Mouse (Mus musculus) liver, embryonic 13.5 days (tissue): ENCODE measurements around the gene Cd93. TPM values are rescaled to one million over a fixed set of nuclear protein-coding genes. Genes with fewer than 3 reads are reported as not detected.
A peak's percentile ranks its signal among the peaks of the same experiment; 100 is the strongest.

Experiments used
- ATAC-seq: fragments of 200-750 bp; cut with Nextera tagmentation; 2 replicates; pipeline ENCODE4 v1.8.0; 2017; ENCODE audit warnings: low read depth, mild to moderate bottlenecking, moderate number of reproducible peaks, moderate library complexity
- DNase-seq: peaks from one replicate; pipeline ENCODE4 v3.0.0; 2022
- H3K27ac ChIP-seq: fragments of 300-500 bp; sonication (generic); 2 replicates; pipeline ENCODE4 v1.5.1; 2015; ENCODE audit warnings: moderate library complexity, mild to moderate bottlenecking, inconsistent platforms
- H3K27me3 ChIP-seq: fragments of 300-500 bp; sonication (generic); 2 replicates; pipeline ENCODE4 v1.6.1; 2015; ENCODE audit warnings: mild to moderate bottlenecking, inconsistent platforms
- H3K36me3 ChIP-seq: fragments of 300-500 bp; sonication (generic); 2 replicates; pipeline ENCODE4 v1.6.1; 2015; ENCODE audit warnings: mild to moderate bottlenecking, inconsistent platforms
- H3K4me1 ChIP-seq: fragments of 300-500 bp; sonication (generic); replicated peaks from 2 replicates; pipeline ENCODE4 v1.6.1; 2015; ENCODE audit warnings: inconsistent platforms
- H3K4me2 ChIP-seq: fragments of 300-500 bp; sonication (generic); 2 replicates; pipeline ENCODE4 v1.6.1; 2015; ENCODE audit warnings: inconsistent platforms, mild to moderate bottlenecking, moderate library complexity
- H3K4me3 ChIP-seq: fragments of 300-500 bp; sonication (generic); replicated peaks from 2 replicates; pipeline ENCODE4 v1.5.1; 2015; ENCODE audit warnings: mild to moderate bottlenecking, inconsistent platforms
- H3K9ac ChIP-seq: fragments of 300-500 bp; sonication (generic); 2 replicates; pipeline ENCODE4 v1.6.1; 2015; ENCODE audit warnings: mild to moderate bottlenecking, inconsistent platforms
- H3K9me3 ChIP-seq: fragments of 300-500 bp; sonication (generic); replicated peaks from 2 replicates; pipeline ENCODE4 v1.6.1; 2016; ENCODE audit warnings: inconsistent platforms
- WGBS: fragments of 180-500 bp; shearing (Covaris S2); methylation state at CpG from one replicate; pipeline ENCODE4 v1.1.7; 2015; ENCODE audit not compliant: insufficient replicate concordance; 5-methylcytosine and 5-hydroxymethylcytosine counted together
- polyA plus RNA-seq: library from polyadenylated mRNA; unstranded; fragments of >200 nt; fragmentation: Nextera tagmentation; extraction: Ambion mirVana; gene quantifications from 2 replicates; pipeline ENCODE4 v1.2.1, GENCODE M21; 2015

The Cd93 gene
- polyA plus RNA-seq, 1 experiment from 2014 or later, result 2.1 TPM

DNA sequence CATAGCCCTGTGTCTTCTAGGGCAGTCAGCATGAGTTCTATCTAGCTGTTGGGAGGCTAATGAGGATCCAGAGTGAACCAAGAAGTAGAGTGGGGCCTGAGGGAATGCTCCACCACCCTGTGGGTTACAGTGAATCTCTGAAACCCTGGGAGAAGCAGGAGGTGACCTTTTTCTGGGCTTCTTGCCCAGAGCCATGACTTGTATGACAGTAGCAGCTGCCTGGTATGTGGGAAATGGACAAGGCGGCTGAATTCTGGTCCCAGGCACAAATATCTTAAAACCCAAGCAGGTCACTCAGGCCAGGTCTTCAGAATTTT lies 45.6 kb downstream of the Cd93 start:
- DNase-seq (no peak), ATAC-seq (no peak)
- H3K9ac ChIP-seq, result no peak overlapping the region
- 72% methylated on average over 1 of the region's 1 CpGs for WGBS
- H3K27ac ChIP-seq, result no peak overlapping the region
- H3K36me3 ChIP-seq, result no peaks in the 10 kb centered on the region
- H3K4me3 ChIP-seq, result no peak overlapping the region
- H3K27me3 ChIP-seq, result peaks cover 36% of the 10 kb centered on the region
- 0 out of 2 replicates have a peak, but pooled peaks cover 3% of the 10 kb centered on the region for H3K4me1 ChIP-seq
- H3K4me2 ChIP-seq, result no peak overlapping the region
- H3K9me3 ChIP-seq, result no peaks in the 10 kb centered on the region

DNA sequence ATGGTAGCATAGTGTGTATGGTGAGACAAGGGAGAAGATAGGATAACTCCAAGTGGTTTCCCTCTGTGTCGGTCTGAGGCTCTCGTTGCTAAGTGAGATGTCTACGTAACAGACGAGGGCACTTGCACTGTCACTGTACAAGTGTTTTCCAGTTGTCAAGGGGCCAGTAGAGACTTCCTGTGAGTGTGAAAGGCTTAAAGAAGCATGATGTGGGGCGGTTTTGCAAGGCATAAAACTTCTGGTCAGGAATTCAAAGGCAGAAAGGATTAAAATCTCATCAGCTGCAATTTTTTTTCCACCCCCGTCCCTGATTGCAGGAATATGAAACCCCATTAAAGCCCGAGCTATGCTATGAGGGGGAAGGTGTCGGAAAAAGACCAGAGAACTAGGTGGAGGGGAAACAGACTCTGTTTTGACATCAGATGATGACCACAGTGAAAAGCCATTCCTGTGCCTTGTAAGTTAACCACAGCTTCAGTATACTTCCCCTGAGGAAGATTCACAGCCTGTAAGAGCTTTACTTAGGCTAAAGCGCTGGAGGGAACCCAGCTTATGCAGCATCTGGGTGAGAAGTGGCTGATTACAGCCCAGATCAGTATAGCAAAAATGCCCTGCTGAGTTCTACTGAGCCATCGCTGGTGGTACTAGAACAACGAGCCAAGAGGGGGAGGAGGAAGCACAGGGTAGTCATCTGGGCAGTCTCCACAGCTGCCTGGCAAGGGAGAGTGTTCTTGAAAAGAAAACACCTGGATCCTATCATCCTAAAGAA lies 46.2 kb downstream of the Cd93 start:
- Histone ChIP-seq H3K9me3 (no peaks in the 10 kb centered on the region), H3K4me3 (no peak overlapping the region), H3K9ac (no peak overlapping the region), H3K27ac (no peak overlapping the region), H3K36me3 (no peaks in the 10 kb centered on the region), H3K4me1 (0 out of 2 replicates have a peak, but pooled peaks cover 3% of the 10 kb centered on the region), H3K27me3 (peaks cover 36% of the 10 kb centered on the region), H3K4me2 (no peak overlapping the region)
- no peak for ATAC-seq
- DNase-seq, result no peak
- WGBS, result 20% methylated on average over 11 of the region's 11 CpGs

DNA sequence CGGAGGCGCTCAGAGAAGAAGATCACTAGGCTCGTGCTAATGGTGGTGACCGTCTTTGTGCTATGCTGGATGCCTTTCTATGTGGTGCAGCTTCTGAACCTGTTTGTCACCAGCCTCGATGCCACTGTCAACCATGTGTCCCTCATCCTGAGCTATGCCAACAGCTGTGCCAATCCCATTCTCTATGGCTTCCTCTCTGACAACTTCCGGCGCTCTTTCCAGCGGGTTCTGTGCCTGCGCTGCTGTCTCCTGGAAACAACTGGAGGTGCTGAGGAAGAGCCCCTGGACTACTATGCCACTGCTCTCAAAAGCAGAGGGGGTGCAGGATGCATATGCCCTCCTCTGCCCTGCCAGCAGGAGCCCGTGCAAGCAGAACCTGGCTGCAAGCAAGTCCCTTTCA lies 47.2 kb downstream of the Cd93 start:
- whole genome bisulfite sequencing, result 57% methylated on average over 10 of the region's 10 CpGs
- no peaks in the 10 kb centered on the region for H3K36me3 ChIP-seq
- peaks cover 36% of the 10 kb centered on the region for H3K27me3 ChIP-seq
- no peak overlapping the region for H3K27ac ChIP-seq
- no peak for ATAC-seq
- H3K4me1 ChIP-seq, result 0 out of 2 replicates have a peak, but pooled peaks cover 3% of the 10 kb centered on the region
- no peak for DNase-seq
- H3K9me3 ChIP-seq, result no peaks in the 10 kb centered on the region
- H3K9ac ChIP-seq, result no peak overlapping the region
- H3K4me3 ChIP-seq, result no peak overlapping the region
- no peak overlapping the region for H3K4me2 ChIP-seq

DNA sequence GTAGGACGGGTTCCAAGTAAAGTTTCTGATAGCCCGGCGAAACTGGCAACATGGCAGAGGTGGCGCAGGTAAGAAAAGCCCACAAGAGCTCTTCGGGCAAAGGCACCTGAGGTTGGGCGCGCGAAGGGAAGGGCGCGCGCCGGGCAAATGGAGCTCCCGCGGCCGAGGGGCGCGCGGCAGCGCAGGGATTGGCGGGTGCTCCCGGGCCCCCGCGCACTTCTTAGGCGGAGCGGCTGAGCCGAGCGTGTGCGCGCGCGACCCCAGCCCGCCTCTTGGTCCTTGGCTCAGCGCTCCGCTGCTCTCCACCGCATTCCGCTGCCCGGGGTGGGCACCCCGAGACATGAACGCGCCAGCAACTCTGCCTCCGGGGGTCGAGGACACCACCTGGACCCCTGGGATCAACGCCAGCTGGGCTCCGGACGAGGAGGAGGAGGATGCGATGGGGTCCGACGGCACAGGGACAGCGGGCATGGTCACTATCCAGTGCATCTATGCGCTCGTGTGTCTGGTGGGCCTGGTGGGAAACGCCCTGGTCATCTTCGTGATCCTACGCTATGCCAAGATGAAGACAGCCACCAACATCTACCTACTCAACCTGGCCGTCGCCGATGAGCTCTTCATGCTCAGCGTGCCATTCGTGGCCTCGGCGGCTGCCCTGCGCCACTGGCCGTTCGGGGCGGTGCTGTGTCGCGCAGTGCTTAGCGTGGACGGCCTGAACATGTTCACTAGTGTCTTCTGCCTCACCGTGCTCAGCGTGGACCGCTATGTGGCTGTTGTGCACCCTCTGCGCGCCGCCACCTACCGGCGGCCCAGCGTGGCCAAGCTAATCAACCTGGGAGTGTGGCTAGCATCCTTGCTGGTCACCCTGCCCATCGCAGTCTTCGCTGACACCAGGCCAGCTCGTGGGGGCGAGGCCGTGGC lies 48.0 kb downstream of the Cd93 start, which contains the start of gene Sstr4:
Gene Sstr4 (plus strand): TSS at position 214 of the 921 bp plus-strand sequence.
- ATAC-seq (no peak), DNase-seq (no peak)
- Histone ChIP-seq H3K4me1 (0 out of 2 replicates have a peak, but pooled peaks cover 3% of the 10 kb centered on the region), H3K27ac (no peak within 1 kb of the TSS), H3K9ac (no peak within 1 kb of the TSS), H3K4me2 (peak within 1 kb of the TSS; percentile 60), H3K9me3 (no peaks in the 10 kb centered on the region), H3K4me3 (peak within 1 kb of the TSS; percentile 41), H3K36me3 (no peaks in the 10 kb centered on the region), H3K27me3 (peaks cover 36% of the 10 kb centered on the region)
- WGBS, result 6% methylated on average over 83 of the region's 83 CpGs

DNA sequence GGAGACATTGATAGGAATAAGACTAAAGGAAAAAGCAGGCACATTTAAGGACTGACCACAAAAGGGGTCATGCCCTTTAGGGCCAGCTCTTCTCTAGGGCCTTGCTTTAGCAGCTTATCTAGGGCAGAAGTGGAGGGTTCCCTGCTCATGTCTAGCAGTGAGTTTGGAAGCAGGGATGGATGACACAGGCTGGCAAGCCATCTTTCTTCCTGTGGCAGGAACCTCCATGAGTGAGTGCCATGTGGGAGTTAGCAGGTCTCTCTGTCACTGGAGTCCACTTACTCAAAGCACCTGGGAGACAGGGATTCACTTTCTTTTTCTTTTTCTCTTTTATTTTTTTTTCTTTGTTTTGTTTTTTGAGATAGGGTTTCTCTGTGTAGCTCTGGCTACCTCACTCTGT lies 49.5 kb downstream of the Cd93 start:
- no peak overlapping the region for H3K9ac ChIP-seq
- no peak overlapping the region for H3K4me3 ChIP-seq
- no peak for DNase-seq
- H3K27me3 ChIP-seq, result peaks cover 36% of the 10 kb centered on the region
- no peak overlapping the region for H3K27ac ChIP-seq
- ATAC-seq, result no peak
- no peaks in the 10 kb centered on the region for H3K9me3 ChIP-seq
- 0 out of 2 replicates have a peak, but pooled peaks cover 3% of the 10 kb centered on the region for H3K4me1 ChIP-seq
- no peaks in the 10 kb centered on the region for H3K36me3 ChIP-seq
- H3K4me2 ChIP-seq, result no peak overlapping the region

DNA sequence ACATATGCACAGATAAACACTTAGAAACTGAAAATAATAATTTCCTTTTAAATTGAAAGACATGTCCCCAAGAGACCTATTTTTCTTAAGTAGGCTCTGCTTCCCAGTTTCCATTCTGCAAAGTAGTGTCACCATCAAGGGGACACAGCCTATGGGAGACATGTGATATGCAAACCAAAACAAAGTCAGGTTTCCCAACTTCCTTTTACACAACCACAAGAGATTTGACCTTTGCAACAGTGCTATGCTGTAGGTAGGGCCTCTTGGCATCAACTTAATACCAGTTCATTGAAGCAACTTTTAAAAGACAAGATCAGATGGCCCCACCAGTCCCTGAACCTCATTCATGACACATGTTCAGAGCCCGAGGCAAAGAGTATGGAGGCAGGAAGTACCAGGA lies 50.2 kb downstream of the Cd93 start:
- no peak overlapping the region for H3K9ac ChIP-seq
- H3K4me3 ChIP-seq, result no peak overlapping the region
- ATAC-seq, result no peak
- H3K4me2 ChIP-seq, result no peak overlapping the region
- peaks cover 34% of the 10 kb centered on the region for H3K27me3 ChIP-seq
- H3K36me3 ChIP-seq, result no peaks in the 10 kb centered on the region
- H3K4me1 ChIP-seq, result 0 out of 2 replicates have a peak, but pooled peaks cover 3% of the 10 kb centered on the region
- H3K27ac ChIP-seq, result no peak overlapping the region
- no peaks in the 10 kb centered on the region for H3K9me3 ChIP-seq
- DNase-seq, result no peak
- WGBS, result 8% methylated on average over 1 of the region's 1 CpGs

DNA sequence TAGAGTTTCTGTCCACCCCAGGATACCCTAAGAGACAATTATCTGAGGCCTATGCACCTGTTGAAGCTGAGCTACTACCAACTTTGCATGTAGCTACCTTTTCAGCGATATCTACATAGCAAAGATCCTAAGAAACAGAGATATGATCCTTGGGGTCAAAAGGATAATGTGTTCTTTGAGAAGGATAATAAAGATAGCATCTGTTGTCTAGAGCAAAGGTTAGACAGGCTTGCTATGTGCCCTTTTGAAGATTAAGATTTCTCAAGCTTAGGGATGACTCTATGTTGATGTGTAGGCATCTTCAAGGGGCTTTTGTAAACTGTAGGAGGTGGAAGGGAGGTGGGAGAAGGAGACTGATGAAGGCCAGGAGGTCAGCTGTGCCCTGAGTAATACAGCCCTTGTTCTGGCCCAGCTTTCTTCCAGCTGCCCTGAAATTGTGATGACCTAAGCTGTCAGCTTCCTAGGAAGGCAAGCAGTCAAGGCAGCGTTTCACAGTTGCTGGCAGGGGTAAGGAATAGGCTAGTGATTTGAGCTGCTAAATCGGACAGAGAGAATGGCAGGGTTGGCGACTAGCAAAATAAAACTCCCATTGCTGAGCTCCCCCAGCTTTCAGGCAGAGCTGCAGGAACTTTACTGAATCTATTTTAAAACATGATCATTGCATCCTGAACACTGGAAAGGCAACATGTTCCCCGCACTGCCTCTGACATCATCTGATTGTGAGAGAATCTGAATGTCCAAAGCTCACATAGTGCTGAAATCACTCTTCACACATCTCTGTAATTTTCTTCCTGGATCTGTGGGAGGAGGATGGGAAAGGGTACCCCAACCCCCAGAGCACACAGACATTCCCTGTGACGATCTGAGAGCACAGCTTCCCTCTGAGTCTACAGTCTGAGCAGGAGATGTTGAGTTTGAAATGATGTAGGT lies 55.4 kb downstream of the Cd93 start:
- H3K9ac ChIP-seq, result no peak overlapping the region
- no peak for DNase-seq
- H3K36me3 ChIP-seq, result no peaks in the 10 kb centered on the region
- no peaks in the 10 kb centered on the region for H3K9me3 ChIP-seq
- no peak for ATAC-seq
- H3K27ac ChIP-seq, result no peak overlapping the region
- no peaks in the 10 kb centered on the region for H3K4me1 ChIP-seq
- 56% methylated on average over 6 of the region's 6 CpGs for WGBS
- no peak overlapping the region for H3K4me2 ChIP-seq
- H3K4me3 ChIP-seq, result no peak overlapping the region
- H3K27me3 ChIP-seq, result no peaks in the 10 kb centered on the region

DNA sequence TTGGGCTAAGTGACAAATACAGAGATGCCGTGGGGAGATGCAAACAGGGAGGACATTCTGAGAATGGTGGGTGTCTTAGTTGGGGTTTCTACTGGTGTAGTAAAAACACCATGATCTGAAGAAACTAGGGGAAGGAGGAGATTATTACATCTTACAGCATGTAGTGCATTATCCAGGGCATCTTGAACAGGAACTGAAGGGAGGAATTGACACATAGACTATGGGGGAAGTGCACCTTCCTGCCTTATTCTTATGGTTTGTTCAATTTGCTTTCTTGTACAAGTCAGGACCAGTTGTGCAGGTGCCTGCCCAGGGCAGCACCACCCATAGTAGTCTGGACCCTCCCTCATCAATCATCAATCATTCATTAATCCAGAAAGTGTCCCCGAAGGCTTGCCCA lies 56.4 kb downstream of the Cd93 start:
- no peaks in the 10 kb centered on the region for H3K27me3 ChIP-seq
- no peaks in the 10 kb centered on the region for H3K36me3 ChIP-seq
- H3K4me3 ChIP-seq, result no peak overlapping the region
- ATAC-seq (no peak), DNase-seq (no peak)
- H3K9me3 ChIP-seq, result no peaks in the 10 kb centered on the region
- no peak overlapping the region for H3K9ac ChIP-seq
- no peaks in the 10 kb centered on the region for H3K4me1 ChIP-seq
- H3K4me2 ChIP-seq, result no peak overlapping the region
- H3K27ac ChIP-seq, result no peak overlapping the region
- 74% methylated on average over 2 of the region's 2 CpGs for WGBS

Other genes starting within 250 kb of the Cd93 start
- not detected in 2 replicates for gene Sstr4, start 48.2 kb downstream of the Cd93 start, polyA plus RNA-seq
- gene Thbd, start 35.4 kb downstream of the Cd93 start, polyA plus RNA-seq, result 1.3 and 1.9 TPM in 2 replicates
- gene Nxt1, start 229.0 kb upstream of the Cd93 start, polyA plus RNA-seq, result 64.2 and 70.5 TPM in 2 replicates
- 7.3 and 9.2 TPM in 2 replicates for gene Gzf1, start 237.5 kb upstream of the Cd93 start, polyA plus RNA-seq